In the genomic region with DNA sequence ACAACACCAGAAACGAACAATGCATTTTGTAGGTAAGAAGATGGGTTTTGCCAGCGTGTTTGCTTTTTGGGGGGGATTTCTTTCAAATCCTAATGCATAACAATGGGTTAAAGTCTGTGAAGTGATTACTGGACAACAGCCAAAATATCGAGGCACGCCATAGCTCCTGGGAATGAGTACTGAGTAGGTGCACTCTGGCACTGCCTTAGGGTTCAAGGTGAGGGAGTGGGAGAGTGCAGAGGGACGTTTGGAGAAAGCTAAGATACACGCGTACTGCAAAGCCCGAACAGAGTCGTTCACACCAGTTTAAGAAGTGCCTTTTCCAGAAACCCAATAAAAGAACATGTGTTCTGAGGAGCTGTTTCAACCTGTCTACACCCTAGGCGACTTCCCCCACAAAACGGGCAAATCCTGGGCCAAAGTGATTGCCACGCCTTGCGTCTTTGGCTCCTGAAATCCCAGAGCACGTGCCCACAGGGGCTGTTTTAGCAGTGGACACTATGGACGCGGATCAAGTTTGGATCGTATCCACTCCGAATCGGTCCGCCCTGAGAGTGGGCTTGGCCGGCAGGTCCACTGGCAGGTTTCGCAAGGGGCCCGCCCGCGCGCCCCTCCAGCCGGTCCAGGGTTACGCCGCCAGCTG, we compare ENCODE assay signal across 8 mouse cellular contexts. TPM values are rescaled to one million over a fixed set of nuclear protein-coding genes. Genes with fewer than 3 reads are reported as not detected.
DNase-seq lines count a peak whose midpoint lies in the region; ATAC-seq lines count a peak whose summit lies in the region.

No protein-coding gene starts in this region.

- ATAC-seq in hindbrain, embryonic 13.5 days (ENCODE audit: low FRiP score), result peak; percentile 0; the same call in 1 of the 2 replicates
- no peak; the same call in 1 of the 2 replicates for ATAC-seq in midbrain, embryonic 15.5 days (replicated peaks)

- H3K27me3 ChIP-seq in hindbrain, embryonic 13.5 days, result no peaks in the 10 kb centered on the region
- H3K27me3 ChIP-seq in midbrain, embryonic 15.5 days (replicated peaks), result no peaks in the 10 kb centered on the region

- H3K27ac ChIP-seq in hindbrain, embryonic 13.5 days, result peak overlapping the region; percentile 96
- peak overlapping the region; percentile 94 for H3K27ac ChIP-seq in midbrain, embryonic 15.5 days

- H3K4me1 ChIP-seq in hindbrain, embryonic 13.5 days (replicated peaks), result peaks cover 22% of the 10 kb centered on the region
- H3K4me1 ChIP-seq in midbrain, embryonic 15.5 days, result peaks cover 24% of the 10 kb centered on the region

- peak overlapping the region; percentile 78 for H3K4me2 ChIP-seq in hindbrain, embryonic 13.5 days
- peak overlapping the region; percentile 71 for H3K4me2 ChIP-seq in midbrain, embryonic 15.5 days

- no peaks in the 10 kb centered on the region for H3K36me3 ChIP-seq in hindbrain, embryonic 13.5 days
- no peaks in the 10 kb centered on the region for H3K36me3 ChIP-seq in midbrain, embryonic 15.5 days (replicated peaks)

- peak; percentile 11 to 56 for DNase-seq in left cerebral cortex, postnatal 14 days (ENCODE audit: low spot score in 2 of 2)
- DNase-seq in left cerebral cortex, postnatal 25 days (ENCODE audit: low spot score in 2 of 2), result no peak
- DNase-seq in NIH3T3 (ENCODE audit: low read depth), result peak; percentile 91
- DNase-seq in embryo, embryonic 11.5 days (ENCODE audit: low read depth, low spot score), result peak; percentile 41
- DNase-seq in MN1 (ENCODE audit: low spot score), result no peak
- no peak for DNase-seq in lung, postnatal 14 days

- peak overlapping the region; percentile 80 for H3K4me3 ChIP-seq in hindbrain, embryonic 13.5 days
- H3K4me3 ChIP-seq in midbrain, embryonic 15.5 days, result peak overlapping the region; percentile 88

- under 1% methylated on average over 29 of the region's 29 CpGs for WGBS in hindbrain, embryonic 13.5 days
- WGBS in midbrain, embryonic 15.5 days, result under 1% methylated on average over 25 of the region's 29 CpGs

- H3K9ac ChIP-seq in hindbrain, embryonic 13.5 days, result peak overlapping the region; percentile 70
- H3K9ac ChIP-seq in midbrain, embryonic 15.5 days, result peak overlapping the region; percentile 48

- intact Hi-C loops in left cerebral cortex, postnatal 14 days (cut with DNase I), result loop anchor here (5.0 kb wide), 2 partner anchors 90 to 200 kb away; partner anchors contain the start of gene Aftph
- intact Hi-C loops in left cerebral cortex, postnatal 25 days (cut with DNase I), result loop anchor here (2.0 kb wide), 1 partner anchor 199 kb away; the partner anchor contains the start of gene Aftph

- no peaks in the 10 kb centered on the region for H3K9me3 ChIP-seq in hindbrain, embryonic 13.5 days
- H3K9me3 ChIP-seq in midbrain, embryonic 15.5 days, result no peaks in the 10 kb centered on the region

RNA-seq across cellular contexts. Expression of gene Sertad2, which starts 0.9 kb away (rescaled TPM):
- total RNA-seq in left cerebral cortex, postnatal 14 days (2021), result 10 to 100 TPM; 19.8 to 22.4 TPM
- total RNA-seq in left cerebral cortex, postnatal 25 days (2021), result 10 to 100 TPM; 19.2 to 26.7 TPM
- 32.7 and 34.9 TPM in 2 replicates for polyA plus RNA-seq in hindbrain, embryonic 13.5 days (2015; fragmentation: Nextera tagmentation; extraction: Ambion mirVana)
- 27.7 and 32.3 TPM in 2 replicates for polyA plus RNA-seq in midbrain, embryonic 15.5 days (2015; fragmentation: Nextera tagmentation; extraction: Ambion mirVana)

Comparison
In these comparisons a context has a peak if more than half of its experiments do, and no peak if none do; other contexts are left out.
1. DNase-seq: peak in left cerebral cortex, postnatal 14 days (2 of 2), NIH3T3 (single experiment) and embryo, embryonic 11.5 days (single experiment); none in left cerebral cortex, postnatal 25 days (0 of 2), MN1 (single experiment) and lung, postnatal 14 days (single experiment).